Mouse (Mus musculus) neutrophil, adult 5-6 weeks (primary cell): ENCODE results near the gene Gm20517. TPM values are rescaled to one million over a fixed set of nuclear protein-coding genes. Genes with fewer than 3 reads are reported as not detected.

Source experiments
- ATAC-seq: fragments of 151-379, 151-347 bp; 2 replicates; pipeline ENCODE4 v1.8.0; 2017; ENCODE audit warnings: mild to moderate bottlenecking, moderate TSS enrichment; ENCODE audit not compliant: insufficient number of reproducible peaks, poor library complexity, low FRiP score, severe bottlenecking; ENCODE audit errors: extremely low read depth
- total RNA-seq: library from RNA; stranded (forward); fragments of 200-1000 nt; gene quantifications from 2 replicates; pipeline ENCODE4 v1.2.3, GENCODE M21; 2017

Gm20517 gene
- 2.5 and 3.3 TPM in 2 replicates for total RNA-seq

DNA sequence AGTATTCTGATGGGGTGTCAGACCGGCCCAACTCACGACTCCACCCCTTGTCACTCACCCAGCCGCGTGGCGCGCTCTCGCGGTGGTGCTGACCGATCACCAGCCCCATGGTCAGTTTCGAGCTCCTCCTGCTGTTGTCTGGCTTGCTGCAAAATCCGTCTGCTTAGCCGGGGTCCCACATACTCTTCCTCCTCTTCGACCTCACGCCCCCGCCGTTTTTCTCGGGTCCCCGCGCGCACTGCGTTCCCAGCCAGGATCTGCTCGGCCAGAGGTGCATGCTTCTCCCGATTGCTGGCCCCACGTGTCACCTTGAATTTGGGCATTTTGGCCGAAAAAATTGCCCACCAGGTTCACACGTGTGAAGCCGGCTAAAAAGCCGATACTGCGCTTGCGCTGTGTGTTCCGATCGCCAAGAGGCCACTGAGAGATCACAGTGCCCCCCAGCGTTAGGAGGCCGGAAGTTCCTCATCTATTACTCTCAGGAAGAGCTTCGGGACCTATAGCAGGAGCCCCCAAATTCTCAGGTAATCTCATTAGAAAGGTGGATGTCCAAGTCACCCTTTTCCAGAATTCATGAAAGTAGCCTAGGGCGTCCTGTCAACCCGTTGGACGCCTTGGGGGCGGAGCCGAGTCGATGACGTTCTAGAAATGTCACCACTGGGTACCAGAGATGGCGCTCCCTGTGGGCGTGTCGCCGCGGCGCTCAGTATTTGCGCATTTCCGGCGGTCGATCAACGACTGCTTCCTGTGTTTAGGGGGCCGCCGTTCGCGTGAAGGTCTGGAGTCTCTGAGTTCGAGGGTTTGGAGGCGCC lies at the start of gene Gm20517, which contains the start of the genes Bysl and Med20:
Gm20517 (plus strand) TSS at position 741 of the 812 bp plus-strand sequence.
Bysl (minus strand) TSS at position 644 of the 812 bp plus-strand sequence.
Med20 (plus strand) TSS at position 734 of the 812 bp plus-strand sequence.
- ATAC-seq = peak; percentile 95

DNA sequence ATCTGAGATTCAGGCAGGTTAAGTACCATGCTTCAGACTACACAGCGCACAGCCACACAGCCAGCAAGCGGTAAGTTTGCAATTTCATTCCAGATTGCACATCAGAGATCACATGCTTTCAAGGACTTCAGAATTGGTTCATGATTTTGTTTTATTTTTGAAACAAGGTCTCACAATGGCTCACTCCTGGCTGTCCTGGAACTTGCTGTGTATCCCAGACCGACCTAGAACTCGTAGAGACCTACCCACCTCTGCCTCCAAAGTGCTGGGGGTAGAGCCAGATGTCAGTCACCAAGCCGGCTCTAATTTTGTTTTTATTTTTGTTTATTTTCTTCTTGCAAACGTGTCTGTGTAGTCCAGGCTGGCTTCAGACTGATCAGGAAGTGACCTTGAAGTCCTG lies 48.5 kb upstream of the Gm20517 start:
- no peak for ATAC-seq

DNA sequence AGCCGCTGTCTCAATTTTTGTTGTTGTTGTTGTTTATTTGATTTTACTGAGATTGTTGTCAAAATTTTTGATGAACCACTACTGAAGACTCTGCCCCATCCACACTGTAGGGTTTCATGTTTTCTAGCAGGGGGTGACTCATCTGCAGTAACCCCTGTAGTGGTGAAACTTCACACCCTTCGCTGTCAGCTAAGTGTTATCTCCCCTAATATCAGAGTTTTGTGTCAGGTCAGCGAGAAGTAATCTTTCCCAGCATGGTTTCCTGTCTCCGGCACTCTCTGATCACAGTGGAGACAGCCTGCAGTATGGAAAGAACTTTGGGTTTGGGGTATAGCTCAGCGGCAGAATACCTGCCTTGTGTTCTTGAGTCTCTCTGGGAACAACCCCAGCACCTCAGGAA lies 46.8 kb upstream of the Gm20517 start:
- ATAC-seq = no peak

DNA sequence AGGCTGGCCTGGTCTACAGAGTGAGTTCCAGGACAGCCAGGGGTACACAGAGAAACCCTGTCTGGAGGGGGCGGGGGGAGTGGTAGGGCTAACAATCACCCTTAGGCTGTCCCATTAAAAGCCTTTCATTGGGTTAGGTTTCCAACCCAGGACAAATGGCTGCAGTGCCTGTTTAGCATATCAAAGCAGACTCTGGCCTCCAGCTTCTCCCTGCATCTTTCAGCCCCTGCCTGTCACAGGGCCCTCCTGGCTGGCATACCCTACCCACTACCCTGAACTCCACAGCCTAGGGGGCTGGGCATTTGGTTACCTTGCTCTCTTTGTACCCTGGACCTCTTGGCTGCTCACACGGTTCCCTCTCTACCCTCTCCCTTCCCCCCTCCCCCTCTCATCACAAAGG lies 45.3 kb upstream of the Gm20517 start:
- ATAC-seq = no peak

DNA sequence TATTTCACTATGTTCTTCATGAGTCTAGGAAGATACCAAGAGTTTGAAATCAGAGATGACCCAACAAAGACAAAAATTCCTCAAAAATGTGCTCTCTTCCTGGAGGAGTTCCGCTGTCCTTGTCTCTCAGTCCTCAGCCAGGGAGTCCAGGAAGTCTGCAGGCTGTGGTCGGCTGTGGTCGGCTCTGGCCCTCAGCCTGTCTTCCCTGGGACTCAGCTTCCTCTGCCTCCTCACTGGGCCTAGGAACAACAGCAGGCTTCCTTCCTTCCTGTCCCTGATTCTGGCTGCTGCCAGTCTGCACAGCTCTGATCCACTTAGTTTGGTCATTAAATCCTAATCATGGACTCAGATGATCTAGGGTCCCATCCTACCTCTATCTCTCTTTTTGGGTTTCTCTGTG lies 44.1 kb upstream of the Gm20517 start:
- no peak for ATAC-seq

DNA sequence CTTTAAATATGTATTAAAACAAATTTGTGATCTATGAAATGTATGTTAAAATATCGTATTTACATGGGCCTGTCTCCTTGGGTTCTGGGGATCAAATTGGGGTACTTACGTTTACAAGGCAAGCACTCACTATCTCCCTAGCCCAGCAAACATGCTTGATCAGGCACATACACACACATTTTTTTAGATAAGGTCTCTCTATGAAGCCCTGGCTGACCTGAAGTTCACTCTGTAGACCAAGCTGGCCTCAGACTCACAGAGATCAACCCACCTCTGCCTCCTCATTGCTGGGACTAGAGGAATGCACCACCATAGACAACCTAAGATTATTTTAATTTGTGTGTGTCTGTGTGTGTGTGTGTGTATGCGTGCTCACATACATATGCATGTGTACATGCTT lies 43.0 kb upstream of the Gm20517 start:
- ATAC-seq = no peak

DNA sequence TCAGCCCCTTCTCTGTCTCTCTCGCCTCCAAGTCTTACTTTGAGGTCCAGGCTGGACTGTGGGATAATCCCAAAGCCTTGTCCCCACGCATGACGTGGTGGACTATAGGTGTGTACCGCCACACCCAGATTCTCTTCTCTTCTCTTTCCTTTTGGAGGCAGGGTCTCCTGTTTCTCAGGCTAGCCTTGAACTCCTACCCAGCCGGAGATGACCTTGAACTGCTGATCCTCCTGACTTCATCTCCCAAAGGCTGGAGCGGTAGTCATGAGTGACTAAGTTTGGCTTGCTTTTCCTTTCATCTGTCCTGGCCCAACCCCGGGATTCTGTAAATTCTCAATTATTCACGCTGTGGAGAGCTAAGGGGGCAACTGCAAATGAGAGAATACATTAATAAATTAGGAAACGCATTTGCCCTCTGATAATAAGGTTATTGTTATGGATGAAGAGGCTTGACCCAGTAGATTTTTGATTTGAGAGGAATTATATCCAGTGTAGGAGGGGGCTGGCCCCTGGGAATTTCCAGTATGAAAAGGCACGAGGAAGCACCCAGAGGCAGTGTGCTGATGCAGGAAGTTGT lies 42.4 kb upstream of the Gm20517 start:
- ATAC-seq = no peak

DNA sequence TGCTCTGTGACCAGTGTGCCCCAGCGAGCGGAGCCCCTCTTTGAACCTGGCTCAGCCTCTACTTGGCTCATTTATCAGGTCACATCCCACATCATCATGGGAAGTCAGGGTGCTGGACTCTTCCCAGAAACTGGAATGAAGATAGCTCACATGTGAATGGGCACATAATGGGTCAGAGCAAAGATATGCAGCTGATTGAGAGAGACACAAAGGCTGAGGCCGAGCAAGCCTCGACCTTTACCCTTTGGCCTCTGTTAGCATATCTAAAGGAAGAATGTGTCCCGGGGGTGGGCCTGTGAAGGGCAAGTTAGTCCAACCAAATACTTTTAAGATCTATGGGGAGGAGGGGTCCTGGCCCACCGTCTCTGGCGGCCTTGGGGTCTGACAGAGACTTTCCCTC lies 39.8 kb upstream of the Gm20517 start:
- ATAC-seq = no peak

DNA sequence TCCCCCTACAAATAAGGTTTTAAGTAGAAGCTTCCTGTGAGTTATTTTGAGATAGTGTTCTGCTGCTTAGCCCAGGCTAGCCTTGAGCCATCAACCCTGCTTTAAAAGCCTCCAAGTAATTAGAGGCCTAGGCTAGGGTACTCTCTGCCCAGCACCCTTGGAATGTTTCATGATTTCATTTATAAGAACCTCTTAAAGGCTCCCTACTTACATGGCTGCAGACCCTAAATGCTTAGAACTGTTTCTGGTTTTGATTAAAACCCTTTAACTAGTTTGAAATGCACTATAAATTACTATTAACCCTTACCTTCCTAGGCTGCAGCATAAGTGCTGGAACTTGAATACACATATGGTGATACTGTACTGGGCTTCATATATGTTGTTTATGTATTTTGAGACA lies 39.0 kb upstream of the Gm20517 start:
- no peak for ATAC-seq

DNA sequence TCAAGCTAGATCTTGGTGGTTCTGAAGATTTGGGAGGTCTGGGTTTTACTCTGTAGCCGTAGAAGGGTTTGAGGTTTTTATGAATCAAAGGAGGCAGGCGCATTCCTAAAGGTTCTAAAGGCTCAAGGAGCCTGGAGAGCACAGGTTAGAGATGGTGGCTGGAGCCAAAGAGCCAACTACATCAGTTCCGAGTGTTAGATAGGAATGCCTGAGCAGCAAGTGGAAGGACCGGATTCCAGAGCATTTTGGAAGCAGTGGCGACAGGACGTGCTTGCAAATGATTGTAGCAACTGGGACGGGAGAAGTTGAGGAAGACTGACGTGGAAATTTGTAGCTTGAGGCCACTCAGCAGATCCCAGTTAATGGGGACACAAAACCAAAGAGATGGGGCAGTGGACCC lies 37.4 kb upstream of the Gm20517 start:
- ATAC-seq = no peak

DNA sequence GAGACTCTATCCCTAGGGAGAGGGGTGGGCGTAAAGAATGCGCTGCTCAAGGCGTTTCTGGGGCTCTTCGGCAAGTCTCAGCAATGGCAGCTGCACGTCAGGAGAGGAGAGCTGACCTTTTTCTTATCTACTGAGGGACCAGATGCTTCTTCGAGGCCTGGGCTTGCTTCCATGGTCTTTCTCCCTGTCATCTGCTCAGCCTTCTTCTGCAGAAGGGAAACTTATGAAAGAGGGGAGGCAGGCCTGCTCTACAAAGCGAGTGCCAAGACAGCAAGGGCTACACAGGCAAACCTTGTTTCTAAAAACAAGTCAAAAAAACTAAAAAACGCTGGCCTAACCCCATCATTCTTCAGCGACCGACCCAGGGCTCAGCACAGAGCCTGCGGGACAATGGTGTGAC lies 36.6 kb upstream of the Gm20517 start:
- no peak for ATAC-seq

DNA sequence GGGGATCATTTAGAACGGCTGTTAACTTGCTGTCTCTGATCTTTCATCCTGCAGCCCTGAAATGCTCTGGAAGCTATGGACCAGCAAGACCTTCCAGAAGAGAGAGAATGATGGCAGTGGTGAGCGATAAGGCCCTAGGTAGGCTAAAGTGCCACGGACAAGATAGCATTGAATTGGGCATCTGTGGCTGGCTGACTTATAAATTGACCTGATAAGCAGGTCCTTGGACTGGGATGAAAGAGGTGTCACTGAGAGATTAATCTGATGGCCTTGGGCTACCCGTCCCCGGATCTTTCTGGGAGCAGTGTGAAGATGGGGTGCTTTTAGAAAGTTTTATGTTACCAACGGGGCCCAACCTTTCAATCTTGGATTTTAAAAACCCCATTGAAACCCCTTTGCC lies 32.7 kb upstream of the Gm20517 start:
- no peak for ATAC-seq

DNA sequence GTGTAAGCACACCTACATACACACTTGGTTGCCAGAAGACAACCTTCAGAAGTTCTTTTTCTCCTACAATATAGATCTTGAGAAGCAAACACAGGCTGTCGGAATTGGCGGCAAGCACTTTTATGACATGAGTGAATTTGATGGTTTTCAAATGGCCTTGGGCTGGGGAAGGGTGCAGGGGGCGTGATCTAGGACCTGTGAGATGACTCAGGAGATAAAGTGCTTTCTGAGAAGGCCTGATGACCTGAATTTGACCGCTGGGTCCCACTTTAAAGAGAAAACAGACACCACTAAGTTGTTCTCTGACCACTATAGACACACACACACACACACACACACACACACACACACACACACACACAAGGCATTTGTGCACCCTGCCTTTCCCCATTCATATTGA lies 30.4 kb upstream of the Gm20517 start:
- no peak for ATAC-seq

DNA sequence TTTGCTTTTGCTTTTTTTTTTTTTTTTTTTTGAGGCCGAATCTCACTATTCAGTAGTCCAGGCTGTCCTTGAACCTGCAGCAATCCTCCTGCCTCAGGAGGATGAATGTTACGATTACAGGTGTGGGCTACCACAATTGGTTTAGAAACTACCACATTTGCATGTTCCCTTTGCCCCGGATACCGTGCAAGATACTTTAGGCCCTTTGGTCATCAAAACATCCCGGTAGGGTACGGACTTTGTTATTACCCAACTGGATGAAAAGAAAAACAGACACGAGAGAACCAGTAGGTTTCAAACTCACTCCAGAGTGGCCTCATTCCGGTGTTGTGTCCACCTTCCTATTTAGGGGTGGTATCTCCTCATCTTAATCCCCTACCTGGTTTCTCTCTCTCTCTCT lies 22.9 kb upstream of the Gm20517 start:
- ATAC-seq = no peak

DNA sequence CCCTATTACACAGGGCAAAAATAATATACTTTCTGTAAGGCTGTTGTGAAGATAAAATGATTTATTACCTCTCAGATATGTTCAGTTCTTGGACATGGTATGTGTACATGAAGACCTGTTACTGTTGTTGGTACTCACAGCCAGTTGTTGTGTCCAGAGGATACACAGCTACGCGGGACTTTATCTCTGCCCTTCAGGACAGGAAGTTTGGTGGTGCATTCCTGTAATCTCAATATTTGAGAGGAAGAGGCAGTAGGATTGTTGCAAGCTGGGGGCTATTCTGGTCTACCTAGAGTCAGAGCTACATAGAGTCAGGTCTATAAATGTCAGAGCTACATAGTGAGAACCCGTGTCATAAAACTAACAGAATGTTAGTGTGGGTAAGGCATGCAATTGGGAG lies 20.3 kb upstream of the Gm20517 start:
- ATAC-seq = no peak

DNA sequence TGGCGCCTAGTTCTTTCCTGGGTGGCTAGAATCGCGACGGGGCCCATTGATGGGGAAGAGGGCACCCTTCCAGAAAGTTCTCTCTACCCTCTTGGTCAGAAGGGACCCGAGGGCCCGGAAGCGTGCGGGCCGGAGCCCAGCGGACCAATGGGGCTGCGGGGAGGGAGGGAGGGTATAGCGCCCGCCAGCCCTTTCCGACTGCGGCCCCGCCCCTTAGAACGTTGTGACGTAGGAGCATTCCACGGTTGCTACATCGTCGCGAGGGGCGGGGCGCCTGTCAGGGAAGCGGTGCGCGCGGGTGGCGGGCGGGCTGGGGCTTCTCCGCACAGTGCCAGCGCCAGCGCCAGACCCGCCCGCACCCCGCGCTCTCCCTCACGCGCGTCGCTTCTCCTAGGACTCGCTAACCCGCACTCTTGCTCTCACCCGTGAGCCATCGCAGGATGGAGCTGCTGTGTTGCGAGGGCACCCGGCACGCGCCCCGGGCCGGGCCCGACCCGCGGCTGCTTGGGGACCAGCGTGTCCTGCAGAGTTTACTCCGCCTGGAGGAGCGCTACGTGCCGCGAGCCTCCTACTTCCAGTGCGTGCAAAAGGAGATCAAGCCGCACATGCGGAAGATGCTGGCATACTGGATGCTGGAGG lies 18.1 kb upstream of the Gm20517 start:
- ATAC-seq = peak; percentile 81

DNA sequence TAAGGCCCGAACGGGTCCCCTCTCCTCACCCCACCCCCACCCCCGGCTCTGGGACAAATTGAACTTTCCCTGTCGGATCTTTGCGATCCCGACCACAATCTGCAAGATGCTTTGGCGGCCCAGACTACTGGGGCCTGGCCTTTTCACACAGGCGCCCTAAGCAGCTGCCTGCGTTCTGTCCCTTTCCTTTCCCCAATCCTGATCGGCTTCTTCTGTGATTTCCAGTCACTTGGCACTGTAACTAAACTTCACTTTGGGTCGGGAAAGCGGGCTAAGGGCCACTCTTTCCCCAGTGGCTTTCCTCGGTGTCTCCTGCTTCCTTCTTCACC lies 17.6 kb upstream of the Gm20517 start:
- no peak for ATAC-seq

DNA sequence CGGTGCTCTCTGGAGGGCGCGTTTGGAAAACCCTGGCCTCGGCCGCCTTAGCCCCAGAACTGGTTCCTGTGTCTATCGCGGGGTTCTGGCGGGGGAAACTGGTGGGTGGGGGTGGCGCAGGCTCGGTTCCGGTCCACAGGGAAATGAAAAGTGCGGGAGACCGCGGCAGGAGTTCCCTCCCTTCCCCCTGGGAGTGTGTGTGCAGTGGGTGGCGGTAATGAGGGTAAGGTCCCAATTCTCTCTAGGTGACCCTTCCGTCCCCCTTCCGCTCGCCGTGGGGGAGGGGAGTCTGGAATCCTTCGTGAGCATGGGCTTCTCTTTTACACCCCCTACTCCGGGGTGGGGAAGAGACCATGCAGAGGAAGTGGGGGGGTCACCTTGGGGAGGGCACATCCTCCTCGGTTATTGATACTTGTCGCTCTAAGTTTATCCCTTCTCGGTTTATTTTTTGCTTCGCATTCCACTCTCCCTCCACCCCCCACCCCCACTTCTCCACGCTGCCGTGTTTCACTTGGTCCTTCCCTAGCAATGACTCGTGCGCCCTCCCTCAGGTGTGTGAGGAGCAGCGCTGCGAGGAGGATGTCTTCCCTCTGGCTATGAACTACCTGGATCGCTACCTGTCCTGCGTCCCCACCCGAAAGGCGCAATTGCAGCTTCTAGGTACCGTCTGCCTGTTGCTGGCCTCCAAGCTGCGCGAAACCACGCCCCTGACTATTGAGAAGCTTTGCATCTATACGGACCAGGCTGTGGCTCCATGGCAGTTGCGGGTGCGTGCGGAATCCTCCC lies 17.0 kb upstream of the Gm20517 start:
- no peak for ATAC-seq

DNA sequence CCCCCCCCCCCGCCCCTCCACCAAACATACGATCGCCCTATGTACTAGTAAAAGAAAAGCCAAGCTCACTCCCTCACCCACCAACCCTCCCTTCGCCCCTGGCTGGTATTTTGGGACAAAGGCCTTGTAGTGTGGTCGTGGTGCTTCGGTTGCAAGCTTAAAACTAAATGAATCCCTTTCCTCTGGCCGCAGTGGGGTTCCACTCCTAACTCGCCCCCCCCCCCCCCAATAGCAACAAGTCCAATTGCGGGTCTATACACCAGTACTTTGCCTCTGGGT lies 16.5 kb upstream of the Gm20517 start:
- no peak for ATAC-seq
